28 mouse cellular contexts compared by ENCODE assay signal in genomic region chr7:64595256-64595655, GRCm38 (mm10).
DNase-seq lines count a peak whose midpoint lies in the region; ATAC-seq lines count a peak whose summit lies in the region.
"Had no signal": no experiment of that assay in that cellular context is flagged by ENCODE, and none has a peak within 500 bp of the region (broad histone marks: within the 10 kb centered on the region; RNA-seq: fewer than 3 reads in every experiment).

No protein-coding gene starts in this region.

- H3K4me3 ChIP-seq in forebrain, embryonic 16.5 days (replicated peaks; ENCODE audit: low read length) = no peak overlapping the region
- H3K4me3 ChIP-seq: embryonic facial prominence, embryonic 13.5 days; erythroblast, embryonic 14.5 days; forebrain, embryonic 12.5 days; gastrocnemius, adult 2 months; heart, embryonic 10.5 days; hindbrain, embryonic 10.5 days; limb, embryonic 12.5 days; midbrain, embryonic 15.5 days; myocyte; stomach, embryonic 15.5 days had no signal

- ATAC-seq in forebrain, embryonic 16.5 days = no peak
- ATAC-seq: hindbrain, postnatal 0 days; intestine, postnatal 0 days; liver, postnatal 0 days; midbrain, embryonic 15.5 days had no signal

- no peak overlapping the region for H3K4me2 ChIP-seq in forebrain, embryonic 16.5 days (ENCODE audit: low read length)
- H3K4me2 ChIP-seq: embryonic facial prominence, embryonic 13.5 days; forebrain, embryonic 12.5 days; limb, embryonic 12.5 days; liver, embryonic 11.5 days; midbrain, embryonic 15.5 days; stomach, embryonic 15.5 days had no signal

- peaks cover 7% of the 10 kb centered on the region for H3K4me1 ChIP-seq in forebrain, embryonic 16.5 days (replicated peaks; ENCODE audit: control insufficient read depth, insufficient read depth, low read length)
- H3K4me1 ChIP-seq: embryonic facial prominence, embryonic 13.5 days; heart, embryonic 10.5 days; limb, embryonic 12.5 days; stomach, embryonic 15.5 days had no signal

- DNase-seq in embryo, embryonic 10.5 days (ENCODE audit: low spot score) = peak; percentile 23
- no peak for DNase-seq in embryo, embryonic 9.5 days (ENCODE audit: extremely low spot score)
- peak; percentile 31 for DNase-seq in kidney, postnatal 4 days
- no peak for DNase-seq in kidney, adult 11 months
- DNase-seq in NIH3T3 (ENCODE audit: low read depth) = peak; percentile 47
- DNase-seq in hindlimb bud, embryonic 11.5 days (ENCODE audit: extremely low spot score, low read depth, low spot score) = peak; percentile 3
- DNase-seq in ovary, postnatal 10 days (ENCODE audit: low spot score) = no peak
- DNase-seq: adrenal gland, postnatal 14 days; cerebellum, adult 8-10 months; cerebellum, postnatal 36 days; gastrocnemius, adult 2 months; kidney, postnatal 36 days; liver, postnatal 0 days; lung, postnatal 14 days; thymus, postnatal 25 days had no signal

- peaks cover 6% of the 10 kb centered on the region for H3K9me3 ChIP-seq in forebrain, embryonic 16.5 days (ENCODE audit: control insufficient read depth, low read length)
- H3K9me3 ChIP-seq: embryonic facial prominence, embryonic 13.5 days; forebrain, embryonic 12.5 days; heart, embryonic 10.5 days; midbrain, embryonic 15.5 days; stomach, embryonic 15.5 days had no signal

- H3K9ac ChIP-seq in forebrain, embryonic 16.5 days (replicated peaks; ENCODE audit: low read depth, low read length) = no peak overlapping the region
- H3K9ac ChIP-seq: embryonic facial prominence, embryonic 13.5 days; forebrain, embryonic 12.5 days; limb, embryonic 12.5 days; liver, postnatal 0 days; midbrain, embryonic 15.5 days; stomach, embryonic 15.5 days had no signal

- H3K27me3 ChIP-seq in forebrain, embryonic 16.5 days (replicated peaks; ENCODE audit: control insufficient read depth, insufficient read depth, low read length) = no peaks in the 10 kb centered on the region
- H3K27me3 ChIP-seq: embryonic facial prominence, embryonic 13.5 days; forebrain, embryonic 12.5 days; limb, embryonic 12.5 days; midbrain, embryonic 15.5 days; stomach, embryonic 15.5 days had no signal

- WGBS in forebrain, embryonic 16.5 days = 80% methylated on average over 6 of the region's 6 CpGs

- peaks cover 2% of the 10 kb centered on the region; the same call in 1 of the 2 replicates for H3K36me3 ChIP-seq in forebrain, embryonic 16.5 days (ENCODE audit: control insufficient read depth, insufficient read depth)
- H3K36me3 ChIP-seq: embryonic facial prominence, embryonic 13.5 days; forebrain, embryonic 12.5 days; heart, embryonic 10.5 days; limb, embryonic 12.5 days; midbrain, embryonic 15.5 days; stomach, embryonic 15.5 days had no signal

- no peak overlapping the region for H3K27ac ChIP-seq in forebrain, embryonic 16.5 days (ENCODE audit: low read length)
- H3K27ac ChIP-seq: embryonic facial prominence, embryonic 13.5 days; forebrain, embryonic 12.5 days; gastrocnemius, adult 2 months; heart, embryonic 10.5 days; hindbrain, embryonic 10.5 days; hindbrain, postnatal 0 days; limb, embryonic 12.5 days; midbrain, embryonic 15.5 days; stomach, embryonic 15.5 days had no signal

Comparison
In these comparisons a context has a peak if more than half of its experiments do, and no peak if none do; other contexts are left out.
1. DNase-seq: peak in embryo, embryonic 10.5 days (single experiment), kidney, postnatal 4 days (2 of 2), NIH3T3 (single experiment) and hindlimb bud, embryonic 11.5 days (single experiment); none in embryo, embryonic 9.5 days (single experiment), kidney, adult 11 months (single experiment) and ovary, postnatal 10 days (single experiment).